Mouse (Mus musculus) mature B cell (primary cell): Measurements from ENCODE around the gene Gm12800.
"Not testable (repeated sequence)": the region's sequence is repeated elsewhere in the genome, so short reads cannot be mapped to it uniquely, and the experiment has no call there.

Source experiments
- in situ Hi-C: fragments of 300-500 bp; cut with MboI; formaldehyde crosslinking; loops from 2 replicates; pipeline ENCODE4 v1.14.3; 2019

Gm12800 gene

DNA sequence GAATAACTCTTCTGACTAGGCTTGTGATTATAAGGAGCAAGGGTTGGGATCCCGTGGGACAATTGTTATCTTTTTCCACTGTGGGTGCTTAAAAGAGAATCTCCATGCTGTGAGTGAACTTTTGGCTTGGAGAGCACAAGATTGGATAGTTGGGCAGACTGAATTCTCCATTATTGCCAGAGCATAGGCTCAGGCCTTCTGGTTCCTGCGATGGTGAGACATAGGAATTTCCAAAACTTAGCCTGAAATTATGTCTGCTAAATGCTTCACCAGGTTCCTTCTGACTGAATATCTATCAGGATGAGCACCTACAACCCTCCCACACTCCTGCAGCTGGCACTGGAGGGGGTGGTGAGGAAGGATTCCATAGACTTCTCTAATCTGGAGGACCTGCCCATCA, at the start of gene Gm12800:
Gm12800 (plus strand) TSS at position 301 of the 400 bp plus-strand sequence.
- in situ Hi-C loops = not testable (repeated sequence)

DNA sequence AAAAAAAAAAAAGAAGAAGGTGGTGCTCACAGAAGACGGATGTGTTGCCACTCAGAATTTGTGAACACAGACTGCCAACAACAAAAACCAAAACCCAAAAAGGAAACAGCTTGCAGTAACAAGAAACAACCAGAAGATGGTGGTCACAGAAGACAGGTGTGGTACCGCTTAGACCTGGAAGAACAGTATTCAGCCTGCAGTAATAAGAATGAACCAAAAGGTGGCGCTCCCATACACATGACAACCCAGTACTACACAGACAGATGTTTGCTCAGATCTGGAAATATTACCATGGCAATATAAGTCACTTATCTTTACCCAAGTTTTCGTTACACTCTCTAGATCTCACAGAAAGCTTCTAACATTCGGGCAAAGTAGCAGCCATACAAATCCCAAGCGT, 48.0 kb upstream of the Gm12800 start:
- in situ Hi-C loops = no loop called here

- in situ Hi-C loops = no loop called here
These were observed 46.6 kb upstream of the Gm12800 start for GRCm38 (mm10) chr4:101862289-101862688.

DNA sequence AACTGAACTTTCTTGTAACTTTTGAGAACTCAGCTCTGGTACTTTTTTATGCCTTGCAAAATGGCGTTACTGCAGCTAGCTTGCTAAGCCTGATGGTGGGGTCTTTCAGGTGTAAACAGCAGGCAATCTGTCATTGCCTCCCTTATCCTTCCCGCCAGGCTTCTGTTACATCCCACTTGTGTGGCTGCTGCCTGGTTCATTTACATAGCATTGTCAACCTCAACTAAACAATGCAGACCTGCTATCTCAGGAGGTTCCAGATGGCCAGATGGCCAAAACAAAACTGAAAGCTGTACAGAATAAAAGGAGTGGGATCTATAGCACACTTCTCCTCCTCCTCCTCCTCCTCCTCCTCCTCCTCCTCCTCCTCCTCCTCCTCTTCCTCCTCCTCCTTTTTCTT, 36.9 kb upstream of the Gm12800 start:
- in situ Hi-C loops = not testable (repeated sequence)

DNA sequence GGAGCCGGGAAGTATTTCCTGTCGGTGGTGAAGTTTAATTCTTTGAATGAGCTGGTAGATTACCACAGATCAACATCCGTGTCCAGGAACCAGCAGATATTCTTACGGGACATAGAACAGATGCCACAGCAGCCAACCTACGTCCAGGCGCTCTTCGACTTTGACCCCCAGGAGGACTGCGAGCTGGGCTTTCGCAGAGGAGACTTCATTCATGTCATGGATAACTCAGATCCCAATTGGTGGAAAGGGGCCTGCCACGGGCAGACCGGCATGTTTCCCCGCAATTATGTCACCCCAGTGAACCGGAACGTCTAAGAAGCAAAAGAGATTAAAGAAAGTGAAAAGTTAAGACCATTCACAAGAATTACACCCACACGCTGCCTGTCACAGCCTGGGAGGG, 33.2 kb upstream of the Gm12800 start:
- in situ Hi-C loops = not testable (repeated sequence)

DNA sequence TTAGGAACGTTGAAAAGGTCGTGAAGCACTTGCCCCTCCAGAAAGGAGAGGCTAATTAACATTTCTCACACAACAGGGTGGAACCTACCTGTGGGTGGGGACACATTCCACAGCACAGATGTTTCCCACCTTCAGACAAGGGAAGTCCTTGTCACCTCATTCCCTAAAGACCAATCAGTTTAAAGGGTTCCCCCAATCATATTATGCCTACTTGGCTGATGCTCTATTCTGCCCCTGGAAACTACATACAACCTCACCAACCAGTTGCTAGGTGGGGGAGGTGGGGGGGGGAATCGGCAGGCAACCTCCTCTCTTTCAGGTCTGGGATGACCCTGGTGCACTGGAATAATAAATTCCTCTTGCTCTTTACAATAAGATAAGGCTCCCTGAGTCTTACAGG, 25.3 kb upstream of the Gm12800 start:
- in situ Hi-C loops = no loop called here

DNA sequence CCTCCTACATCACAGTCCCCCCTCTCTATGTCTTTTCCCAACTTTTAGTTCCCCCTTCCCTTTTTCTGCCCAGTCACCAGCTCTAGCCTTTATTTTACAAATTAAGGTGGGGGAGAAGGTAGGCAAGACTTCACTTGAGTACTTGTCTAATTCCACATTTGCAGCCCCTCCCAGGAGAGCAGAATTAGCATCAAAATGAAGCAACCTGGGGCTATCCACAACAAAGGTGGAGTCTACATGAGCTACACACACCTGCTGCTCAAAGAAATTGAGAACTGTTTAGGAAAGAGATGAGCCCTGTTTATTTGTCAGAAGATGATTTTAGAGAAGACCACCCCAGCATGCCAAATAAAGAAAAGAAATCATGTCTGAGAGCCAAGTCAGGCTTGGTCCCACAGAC, 19.5 kb upstream of the Gm12800 start:
- in situ Hi-C loops = no loop called here

DNA sequence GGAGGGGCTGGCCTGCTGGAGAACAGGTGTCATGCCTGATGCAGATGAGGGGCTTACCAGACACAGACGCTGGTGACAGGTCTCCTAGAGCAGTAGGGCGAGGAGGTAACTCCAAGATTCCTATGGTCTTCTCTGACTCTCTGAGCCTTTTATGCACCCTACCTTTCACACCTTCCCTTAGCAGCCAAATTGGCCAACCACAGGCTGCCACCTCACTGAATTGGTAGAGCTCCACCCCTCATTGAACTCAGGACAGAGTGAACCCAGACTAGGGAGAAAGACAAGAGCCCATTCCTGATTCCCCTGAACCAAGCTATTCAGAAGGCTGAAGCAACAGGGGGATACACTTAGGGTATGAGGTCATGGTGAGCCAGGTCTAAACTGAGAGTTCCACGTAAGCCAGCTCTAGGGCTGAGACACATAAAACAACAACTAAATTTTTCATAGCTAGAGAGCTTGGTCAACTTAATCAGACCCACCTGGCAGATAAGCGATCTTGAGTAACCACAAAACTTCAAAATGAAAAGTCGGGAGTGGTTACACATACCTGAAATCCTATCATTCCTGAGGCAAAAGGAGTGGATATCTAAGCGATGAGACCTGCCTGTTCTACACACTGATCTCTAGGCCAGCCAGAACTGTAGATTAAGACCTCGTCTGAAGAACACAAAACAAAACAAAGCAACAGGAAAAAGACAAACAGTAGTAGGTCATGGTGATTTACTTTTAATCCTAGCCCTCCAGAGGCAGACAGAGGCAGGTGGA, 15.1 kb upstream of the Gm12800 start, which contains the start of gene C130073F10Rik:
C130073F10Rik (minus strand) TSS at position 134 of the 765 bp plus-strand sequence.
- in situ Hi-C loops = no loop called here

- in situ Hi-C loops = not testable (repeated sequence)
These were observed 31.2 kb downstream of the Gm12800 start, which contains the start of gene Gm12794 for GRCm38 (mm10) chr4:101940107-101940506. Gene Gm12794 (plus strand): TSS chr4:101940407.
